Mouse (Mus musculus) testis, adult 2 months (tissue): ENCODE data around the gene Trmt61a.

Source experiments
- CTCF ChIP-seq: fragments of 200-500 bp; IDR thresholded peaks from 2 replicates; pipeline ENCODE4 v1.5.1; 2012; ENCODE audit warnings: low read depth, mild to moderate bottlenecking, inconsistent platforms, low read length, moderate library complexity; ENCODE audit not compliant: control insufficient read depth, insufficient read depth, insufficient replicate concordance
- POLR2A ChIP-seq: fragments of 200-500 bp; IDR thresholded peaks from 2 replicates; pipeline ENCODE4 v1.6.1; 2012; ENCODE audit warnings: low read depth, mild to moderate bottlenecking, inconsistent platforms, low read length, moderate library complexity; ENCODE audit not compliant: control insufficient read depth

DNA sequence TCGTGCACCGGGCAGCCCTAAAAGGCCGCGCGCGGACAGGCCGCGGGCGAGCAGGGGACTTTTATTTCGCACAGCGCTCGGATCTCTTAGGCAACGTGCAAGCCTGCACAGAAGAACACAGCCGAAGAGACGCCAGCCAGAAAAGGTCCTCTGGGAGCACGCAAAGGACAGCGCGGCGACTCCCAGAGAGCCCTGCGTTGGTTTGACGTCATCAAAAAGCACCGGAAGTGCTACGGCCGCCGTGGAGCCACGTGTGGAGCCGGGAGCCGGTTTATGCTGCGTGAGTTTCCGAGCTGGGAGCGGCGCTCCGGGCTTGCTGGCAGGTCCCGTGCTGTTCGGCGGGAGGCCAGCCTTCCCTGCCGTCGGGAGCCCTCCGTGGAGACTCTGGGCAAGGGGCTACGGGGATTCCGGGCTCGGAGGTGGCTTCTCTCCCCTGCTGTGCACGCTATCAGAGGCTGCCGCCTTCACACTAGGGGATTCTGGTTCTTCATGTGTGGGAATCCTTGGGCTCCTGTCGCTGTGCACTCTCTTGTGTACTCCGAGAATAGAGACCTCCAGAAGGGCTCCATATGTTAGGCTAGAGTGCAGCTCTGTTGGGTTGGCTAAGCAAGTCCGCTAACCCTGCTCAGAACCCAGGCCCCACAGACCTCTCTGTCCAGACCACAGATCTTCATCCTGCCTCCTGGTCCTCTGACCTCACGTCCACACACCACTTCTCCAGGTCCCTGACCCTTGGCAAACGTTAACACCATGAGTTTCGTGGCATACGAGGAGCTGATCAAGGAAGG, at the start of gene Trmt61a:
- peak; percentile 49 for TF ChIP-seq POLR2A
- no peak for TF ChIP-seq CTCF
